Mouse (Mus musculus): ENCODE measurements at regions not wholly inside any gene's neighbourhood (a gene's known extent, or its start where the extent isn't known, plus 50 kb on each side); places are given as distances from the start of the nearest gene placed in this dataset.

GRCm38 (mm10) chr14:46441696-46442095, 51.2 kb upstream of the Bmp4 start:
- no peaks in the 10 kb centered on the region for H3K36me3 ChIP-seq (ENCODE audit: insufficient read depth, low read length)
- DNase-seq (ENCODE audit: low spot score) (no peak), ATAC-seq (ENCODE audit: low FRiP score) (no peak)
- WGBS: 92% methylated on average over 6 of the region's 6 CpGs
- H3K27ac ChIP-seq (ENCODE audit: low read depth, low read length): no peak overlapping the region
- H3K4me1 ChIP-seq (ENCODE audit: insufficient read depth, low read length): no peaks in the 10 kb centered on the region
- no peak overlapping the region for H3K4me3 ChIP-seq (ENCODE audit: low read depth, low read length)
- no peak overlapping the region for H3K9ac ChIP-seq (replicated peaks; ENCODE audit: low read length, poor library complexity, severe bottlenecking)
- no peaks in the 10 kb centered on the region for H3K27me3 ChIP-seq (ENCODE audit: insufficient read depth, low read length)
- no peak for TF ChIP-seq CTCF (IDR thresholded peaks at IDR 0.05)
- H3K9me3 ChIP-seq (ENCODE audit: low read length): no peaks in the 10 kb centered on the region
- no peak overlapping the region for H3K4me2 ChIP-seq (ENCODE audit: low read depth, low read length, poor library complexity, severe bottlenecking)
